Mouse (Mus musculus): Measurements from ENCODE around the gene Iglon5. TPM values are rescaled to one million over a fixed set of nuclear protein-coding genes. Genes with fewer than 3 reads are reported as not detected.

Gene Iglon5
- total RNA-seq, 2 experiments from 2014 or later = not detected

GRCm38 (mm10) chr7:43466099-43466694 is 23.7 kb downstream of the Iglon5 start:
- ATAC-seq (replicated peaks; ENCODE audit: poor library complexity) = peak; percentile 65

GRCm38 (mm10) chr7:43465344-43466098 is 24.4 kb downstream of the Iglon5 start:
- peak; percentile 82 for ATAC-seq (replicated peaks; ENCODE audit: poor library complexity)

- ATAC-seq (replicated peaks; ENCODE audit: poor library complexity) = peak; percentile 38; the same call in 1 of the 2 replicates
These were observed 25.0 kb downstream of the Iglon5 start for GRCm38 (mm10) chr7:43464864-43465343.

- ATAC-seq (replicated peaks; ENCODE audit: poor library complexity) = no peak
These were observed 25.9 kb downstream of the Iglon5 start for GRCm38 (mm10) chr7:43463976-43464375.

- no peak for ATAC-seq (replicated peaks; ENCODE audit: poor library complexity)
These were observed 27.0 kb downstream of the Iglon5 start, which contains the start of gene Vsig10l for GRCm38 (mm10) chr7:43462851-43463250. Gene Vsig10l, plus strand, starts transcription at chr7:43463151.

- ATAC-seq (replicated peaks; ENCODE audit: poor library complexity) = no peak
These were observed 35.5 kb downstream of the Iglon5 start for GRCm38 (mm10) chr7:43454371-43454770.

- peak; percentile 6 for ATAC-seq (replicated peaks; ENCODE audit: poor library complexity)
These were observed 36.1 kb downstream of the Iglon5 start for GRCm38 (mm10) chr7:43453599-43454355.

GRCm38 (mm10) chr7:43452609-43453008 is 37.3 kb downstream of the Iglon5 start:
- peak; percentile 88 for ATAC-seq (replicated peaks; ENCODE audit: poor library complexity)

GRCm38 (mm10) chr7:43451726-43452125 is 38.1 kb downstream of the Iglon5 start:
- ATAC-seq (replicated peaks; ENCODE audit: poor library complexity) = no peak

GRCm38 (mm10) chr7:43449811-43450210 is 40.1 kb downstream of the Iglon5 start:
- no peak for ATAC-seq (replicated peaks; ENCODE audit: poor library complexity)

GRCm38 (mm10) chr7:43448246-43448645 is 41.6 kb downstream of the Iglon5 start:
- no peak for ATAC-seq (replicated peaks; ENCODE audit: poor library complexity)

- ATAC-seq (replicated peaks; ENCODE audit: poor library complexity) = no peak
These were observed 42.1 kb downstream of the Iglon5 start for GRCm38 (mm10) chr7:43447801-43448200.

- ATAC-seq (replicated peaks; ENCODE audit: poor library complexity) = peak; percentile 73
These were observed 46.0 kb downstream of the Iglon5 start, which contains the start of the genes Etfb and Gm45233 for GRCm38 (mm10) chr7:43443917-43444293. Gene Etfb, plus strand, starts transcription at chr7:43444083. Gene Gm45233, plus strand, starts transcription at chr7:43444128.

GRCm38 (mm10) chr7:43443126-43443916 is 46.6 kb downstream of the Iglon5 start:
- ATAC-seq (replicated peaks; ENCODE audit: poor library complexity) = peak; percentile 67

GRCm38 (mm10) chr7:43442684-43443083 is 47.2 kb downstream of the Iglon5 start:
- ATAC-seq (replicated peaks; ENCODE audit: poor library complexity) = no peak

- ATAC-seq (replicated peaks; ENCODE audit: poor library complexity) = no peak
These were observed 48.8 kb downstream of the Iglon5 start for GRCm38 (mm10) chr7:43441071-43441470.

- ATAC-seq (replicated peaks; ENCODE audit: poor library complexity) = no peak
These were observed 49.4 kb downstream of the Iglon5 start, which contains the start of gene Cldnd2 for GRCm38 (mm10) chr7:43440482-43440881. Gene Cldnd2, plus strand, starts transcription at chr7:43440782.

- ATAC-seq (replicated peaks; ENCODE audit: poor library complexity) = peak; percentile 7; the same call in 1 of the 2 replicates
These were observed 51.3 kb downstream of the Iglon5 start for GRCm38 (mm10) chr7:43438611-43439010.

- ATAC-seq (replicated peaks; ENCODE audit: poor library complexity) = peak; percentile 65
These were observed 53.3 kb downstream of the Iglon5 start, which contains the start of gene Nkg7 for GRCm38 (mm10) chr7:43436341-43437255. Gene Nkg7, plus strand, starts transcription at chr7:43437073.

Measured in megakaryocyte progenitor cell, adult 5-6 weeks (primary cell).